Mouse (Mus musculus) macrophage (primary cell): Measurements from ENCODE around the gene Gm43720. TPM values are rescaled to one million over a fixed set of nuclear protein-coding genes. Genes with fewer than 3 reads are reported as not detected.

Experiments used
- H3K27ac ChIP-seq: fragments of 350-480 bp; formaldehyde crosslinking; 2 replicates; pipeline ENCODE4 v1.9.0; 2021
- H3K36me3 ChIP-seq: fragments of 350-480 bp; formaldehyde crosslinking; 2 replicates; pipeline ENCODE4 v1.9.0; 2021; ENCODE audit errors: inconsistent target
- H3K4me3 ChIP-seq: fragments of 350-480 bp; formaldehyde crosslinking; 2 replicates; pipeline ENCODE4 v1.9.0; 2021; ENCODE audit errors: inconsistent target
- H3K79me2 ChIP-seq: fragments of 350-480 bp; formaldehyde crosslinking; 2 replicates; pipeline ENCODE4 v1.9.0; 2021; ENCODE audit errors: inconsistent target
- WGBS: methylation state at CpG from one replicate; pipeline ENCODE4 v1.1.7; 2026; ENCODE audit warnings: inconsistent platforms; ENCODE audit not compliant: missing documents; 5-methylcytosine and 5-hydroxymethylcytosine counted together
- polyA plus RNA-seq: library from polyadenylated mRNA; stranded (reverse); fragments of 250-400 nt; gene quantifications from 3 replicates; pipeline ENCODE4 v1.2.4, GENCODE M21; 2018; ENCODE audit warnings: inconsistent platforms

Gene Gm43720
- polyA plus RNA-seq, 1 experiment from 2014 or later: not detected

DNA sequence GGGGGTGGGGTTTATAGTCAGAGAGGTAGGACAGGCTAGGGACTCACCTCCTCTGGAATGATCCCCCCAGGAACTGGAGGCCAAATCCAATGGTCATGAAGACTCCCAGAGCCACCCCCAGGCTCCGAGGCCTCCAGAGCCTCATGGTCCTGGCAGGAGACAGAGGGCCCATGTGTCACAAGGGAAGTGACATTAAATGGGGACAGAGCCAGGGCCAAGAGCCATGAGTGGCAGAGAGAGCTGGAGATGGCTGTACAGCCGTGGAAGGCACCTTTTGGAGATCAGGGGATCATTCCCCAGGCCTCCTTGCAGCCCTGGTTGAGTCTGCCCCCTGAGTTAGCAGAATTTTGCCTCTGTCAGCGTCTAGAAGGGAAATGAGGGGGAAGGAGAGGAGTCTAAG lies 8.5 kb downstream of the Gm43720 start:
- no peaks in the 10 kb centered on the region for H3K79me2 ChIP-seq
- no peak overlapping the region for H3K4me3 ChIP-seq
- H3K27ac ChIP-seq: no peak overlapping the region
- no peaks in the 10 kb centered on the region for H3K36me3 ChIP-seq
- 58% methylated on average over 3 of the region's 3 CpGs for WGBS

DNA sequence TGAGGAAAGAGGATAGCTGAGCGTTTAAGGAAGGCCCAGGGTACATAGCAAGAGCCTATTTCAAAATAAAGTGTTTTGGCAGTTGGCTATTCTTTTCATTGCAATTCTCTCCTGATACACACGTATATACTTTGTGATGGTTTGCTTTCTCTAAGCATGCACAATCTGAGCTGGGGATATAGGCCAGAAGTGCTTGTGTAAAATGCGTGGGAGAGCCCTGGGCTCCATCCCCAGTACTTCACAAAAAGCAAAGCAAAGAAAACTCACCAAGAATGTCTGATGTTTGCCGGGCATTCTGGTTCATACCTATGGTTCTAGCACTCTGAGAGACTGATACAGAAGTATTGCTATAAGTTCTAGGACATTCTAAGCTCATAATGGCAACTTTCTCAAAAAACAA lies 10.8 kb downstream of the Gm43720 start:
- 89% methylated on average over 3 of the region's 4 CpGs for WGBS
- Histone ChIP-seq H3K79me2 (no peaks in the 10 kb centered on the region), H3K4me3 (no peak overlapping the region)

GRCm38 (mm10) chr5:138267114-138267513 lies 12.6 kb downstream of the Gm43720 start:
- Histone ChIP-seq H3K27ac (no peak overlapping the region), H3K4me3 (no peak overlapping the region), H3K36me3 (no peaks in the 10 kb centered on the region), H3K79me2 (peaks cover 12% of the 10 kb centered on the region)
- WGBS: 94% methylated on average over 3 of the region's 3 CpGs

More for the DNA sequence above, 10.8 kb downstream of the Gm43720 start:
- no peak overlapping the region for H3K27ac ChIP-seq
- no peaks in the 10 kb centered on the region for H3K36me3 ChIP-seq

GRCm38 (mm10) chr5:138265712-138266111 lies 14.0 kb downstream of the Gm43720 start:
- WGBS: 98% methylated on average over 4 of the region's 4 CpGs
- Histone ChIP-seq H3K27ac (no peak overlapping the region), H3K36me3 (peaks cover 10% of the 10 kb centered on the region; the same call in 1 of the 2 replicates), H3K79me2 (peaks cover 26% of the 10 kb centered on the region), H3K4me3 (no peak overlapping the region)

GRCm38 (mm10) chr5:138264207-138264578 lies 15.6 kb downstream of the Gm43720 start:
- Histone ChIP-seq H3K27ac (peak overlapping the region; percentile 58), H3K79me2 (peaks cover 41% of the 10 kb centered on the region), H3K4me3 (peak overlapping the region; percentile 60), H3K36me3 (peaks cover 19% of the 10 kb centered on the region)
- WGBS: 4% methylated on average over 6 of the region's 6 CpGs

DNA sequence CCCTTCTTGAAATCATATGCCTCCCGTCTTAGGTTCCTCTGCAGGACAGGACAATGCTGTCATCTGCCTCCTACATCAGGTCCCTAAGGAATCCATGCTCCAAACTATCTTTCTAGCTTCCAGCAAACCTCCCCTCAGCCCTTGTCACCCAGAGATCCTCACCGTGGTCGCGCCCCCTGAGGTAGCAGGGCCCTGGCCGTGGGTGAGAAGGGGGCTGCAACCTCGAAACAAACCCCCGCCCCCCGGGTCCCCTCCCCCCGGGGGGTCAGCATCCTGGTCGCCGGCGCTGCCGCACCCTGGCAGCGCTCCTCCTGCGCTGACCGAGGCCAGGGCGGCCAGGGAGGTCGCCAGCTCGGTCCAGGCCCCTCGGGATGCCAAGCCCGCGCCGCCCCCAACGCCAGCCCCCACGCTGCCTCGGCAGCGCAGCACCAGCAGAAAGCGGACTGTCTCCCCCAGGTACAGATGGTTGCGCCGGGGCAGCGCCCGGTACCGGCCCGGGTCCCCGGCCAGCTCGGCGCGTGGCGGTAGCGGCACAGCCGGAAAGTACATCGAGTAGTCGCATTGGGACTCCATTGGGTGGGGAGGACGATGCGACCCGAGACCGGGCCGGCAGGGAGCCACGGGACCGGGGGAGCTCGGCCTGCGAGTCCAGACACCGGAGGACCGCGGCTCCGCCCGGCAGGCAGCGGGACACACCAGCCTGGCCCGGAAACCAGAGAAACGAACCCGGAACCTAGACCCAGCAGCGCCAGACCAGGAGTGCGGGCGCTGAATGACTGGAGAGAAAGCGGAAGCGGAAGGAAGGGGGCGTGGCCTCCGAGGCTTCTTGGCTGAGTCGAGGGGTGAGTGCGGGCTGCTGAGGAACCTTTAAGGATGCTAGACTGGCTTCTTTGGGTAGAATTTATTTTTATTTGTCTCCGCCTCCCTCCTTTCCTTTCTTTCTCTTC lies 16.2 kb downstream of the Gm43720 start, which contains the start of gene BC037034:
TSS of gene BC037034 (minus strand) at position 774 of the 947 bp plus-strand sequence.
- Histone ChIP-seq H3K79me2 (peaks cover 46% of the 10 kb centered on the region), H3K4me3 (peak within 1 kb of the TSS; percentile 60), H3K36me3 (peaks cover 20% of the 10 kb centered on the region), H3K27ac (peak within 1 kb of the TSS; percentile 78)
- 0% methylated on average over 71 of the region's 71 CpGs for WGBS

- Histone ChIP-seq H3K36me3 (peaks cover 23% of the 10 kb centered on the region), H3K79me2 (peaks cover 46% of the 10 kb centered on the region), H3K4me3 (peak overlapping the region; percentile 44), H3K27ac (peak overlapping the region; percentile 78)
- 21% methylated on average over 18 of the region's 18 CpGs for WGBS
Measured at GRCm38 (mm10) chr5:138262582-138263240, 17.0 kb downstream of the Gm43720 start.

GRCm38 (mm10) chr5:138262001-138262400 lies 17.8 kb downstream of the Gm43720 start:
- 24% methylated on average over 4 of the region's 4 CpGs for WGBS
- Histone ChIP-seq H3K4me3 (peak overlapping the region; percentile 44; the same call in 1 of the 2 replicates), H3K27ac (peak overlapping the region; percentile 78)

DNA sequence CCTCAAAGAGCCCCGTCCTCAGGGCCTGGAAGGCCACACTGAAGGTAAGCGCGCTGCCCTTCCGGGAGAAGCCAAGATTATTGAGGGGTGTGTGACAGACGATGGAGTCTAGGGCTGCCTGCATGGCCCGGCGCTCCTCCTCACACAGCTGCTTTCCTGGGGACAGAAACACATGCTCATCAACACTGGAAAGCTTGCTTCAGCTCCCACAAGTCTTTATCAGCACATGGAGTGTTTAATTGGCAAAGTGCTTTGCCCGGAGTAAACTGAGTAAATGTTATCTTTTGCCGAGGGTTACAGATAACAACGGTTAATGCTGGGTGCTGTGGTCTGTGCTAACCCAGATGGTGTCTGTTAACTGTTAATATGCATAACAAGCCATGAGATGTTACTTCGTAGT lies 18.9 kb downstream of the Gm43720 start:
- no peak overlapping the region for H3K27ac ChIP-seq

More at GRCm38 (mm10) chr5:138262001-138262400, 17.8 kb downstream of the Gm43720 start:
- peaks cover 46% of the 10 kb centered on the region for H3K79me2 ChIP-seq
- H3K36me3 ChIP-seq: peaks cover 23% of the 10 kb centered on the region

DNA sequence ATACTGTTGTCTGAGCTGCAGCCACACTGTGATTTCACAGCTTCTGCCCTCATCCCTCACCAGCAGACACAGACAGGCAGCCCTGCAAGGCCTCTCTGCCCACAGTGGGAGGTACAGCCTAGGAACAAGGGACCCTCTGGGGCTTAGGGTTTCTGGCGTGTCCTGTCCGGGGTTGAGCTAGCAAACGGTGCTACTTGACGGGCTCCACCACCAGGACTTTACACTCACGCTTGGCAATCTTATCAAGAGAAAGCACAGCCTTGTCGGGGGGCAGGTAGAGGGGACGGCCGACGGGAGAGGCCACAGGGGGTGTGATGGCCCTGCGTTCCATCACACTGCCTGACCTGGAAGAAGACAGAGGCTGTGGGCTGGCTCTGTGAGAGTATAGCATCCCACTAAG lies 19.7 kb downstream of the Gm43720 start:
- Histone ChIP-seq H3K36me3 (peaks cover 23% of the 10 kb centered on the region), H3K4me3 (no peak overlapping the region), H3K27ac (no peak overlapping the region), H3K79me2 (peaks cover 46% of the 10 kb centered on the region)
- WGBS: 91% methylated on average over 9 of the region's 10 CpGs

More for the DNA sequence above, 18.9 kb downstream of the Gm43720 start:
- no peak overlapping the region for H3K4me3 ChIP-seq
- peaks cover 46% of the 10 kb centered on the region for H3K79me2 ChIP-seq
- H3K36me3 ChIP-seq: peaks cover 23% of the 10 kb centered on the region
- WGBS: 72% methylated on average over 11 of the region's 11 CpGs

- WGBS: 40% methylated on average over 7 of the region's 7 CpGs
- peaks cover 23% of the 10 kb centered on the region for H3K36me3 ChIP-seq
- no peak overlapping the region for H3K4me3 ChIP-seq
- H3K79me2 ChIP-seq: peaks cover 46% of the 10 kb centered on the region
- H3K27ac ChIP-seq: peak overlapping the region; percentile 91; the same call in 1 of the 2 replicates
Measured at GRCm38 (mm10) chr5:138258993-138259392, 20.8 kb downstream of the Gm43720 start.

DNA sequence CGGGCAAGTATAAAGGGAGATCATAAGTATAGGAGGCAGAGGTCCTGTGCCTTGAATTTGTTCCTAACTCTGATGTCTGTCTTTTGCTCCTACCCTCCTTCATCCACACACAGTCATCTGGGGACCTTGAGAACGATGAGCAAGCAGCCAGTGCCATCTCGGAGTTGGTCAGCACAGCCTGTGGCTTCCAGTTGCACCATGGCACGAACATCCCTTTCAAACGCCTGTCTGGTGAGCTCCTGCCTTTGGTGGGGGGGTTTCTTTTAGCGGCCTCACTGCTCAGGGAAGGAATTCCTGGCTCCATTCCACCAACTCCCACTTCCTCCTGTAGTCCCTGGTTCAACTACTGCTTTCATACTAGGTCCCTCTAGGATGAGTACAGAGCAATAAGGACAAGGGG lies 21.2 kb downstream of the Gm43720 start:
- peak overlapping the region; percentile 91 for H3K27ac ChIP-seq
- H3K79me2 ChIP-seq: peaks cover 46% of the 10 kb centered on the region
- H3K4me3 ChIP-seq: no peak overlapping the region
- peaks cover 23% of the 10 kb centered on the region for H3K36me3 ChIP-seq
- WGBS: 38% methylated on average over 6 of the region's 6 CpGs

- 50% methylated on average over 3 of the region's 3 CpGs for WGBS
- Histone ChIP-seq H3K79me2 (peaks cover 44% of the 10 kb centered on the region), H3K36me3 (peaks cover 23% of the 10 kb centered on the region), H3K4me3 (no peak overlapping the region), H3K27ac (peak overlapping the region; percentile 91)
Measured at GRCm38 (mm10) chr5:138258078-138258477, 21.7 kb downstream of the Gm43720 start.

- WGBS: 42% methylated on average over 4 of the region's 4 CpGs
- no peak overlapping the region for H3K4me3 ChIP-seq
- peak overlapping the region; percentile 91 for H3K27ac ChIP-seq
- peaks cover 39% of the 10 kb centered on the region; the same call in 1 of the 2 replicates for H3K79me2 ChIP-seq
- peaks cover 23% of the 10 kb centered on the region for H3K36me3 ChIP-seq
Measured at GRCm38 (mm10) chr5:138257585-138257978, 22.2 kb downstream of the Gm43720 start.
